Mouse (Mus musculus): ENCODE data around the gene Pank4.

The Pank4 gene

GRCm38 (mm10) chr4:154967173-154967572, 3.2 kb downstream of the Pank4 start:
- DNase-seq (ENCODE audit: low spot score) = peak; percentile 60

GRCm38 (mm10) chr4:154972546-154972945, 8.6 kb downstream of the Pank4 start:
- DNase-seq (ENCODE audit: low spot score) = no peak

- peak; percentile 51 for DNase-seq (ENCODE audit: low spot score)
Observed at GRCm38 (mm10) chr4:154974163-154974611, 10.3 kb downstream of the Pank4 start.

GRCm38 (mm10) chr4:154980110-154980509, 16.2 kb downstream of the Pank4 start:
- no peak for DNase-seq (ENCODE audit: low spot score)

GRCm38 (mm10) chr4:154981076-154981475, 17.2 kb downstream of the Pank4 start:
- DNase-seq (ENCODE audit: low spot score) = no peak

- peak; percentile 59 for DNase-seq (ENCODE audit: low spot score)
Observed at GRCm38 (mm10) chr4:154981530-154981929, 17.6 kb downstream of the Pank4 start.

GRCm38 (mm10) chr4:154982247-154983120, 18.6 kb downstream of the Pank4 start:
- no peak for DNase-seq (ENCODE audit: low spot score)

- DNase-seq (ENCODE audit: low spot score) = no peak
Observed at GRCm38 (mm10) chr4:154983767-154984166, 19.8 kb downstream of the Pank4 start.

- no peak for DNase-seq (ENCODE audit: low spot score)
Observed at GRCm38 (mm10) chr4:154985151-154985777, 21.3 kb downstream of the Pank4 start.

GRCm38 (mm10) chr4:154986096-154986495, 22.2 kb downstream of the Pank4 start:
- peak; percentile 76 for DNase-seq (ENCODE audit: low spot score)

GRCm38 (mm10) chr4:154986750-154987149, 22.8 kb downstream of the Pank4 start:
- DNase-seq (ENCODE audit: low spot score) = no peak

- no peak for DNase-seq (ENCODE audit: low spot score)
Observed at GRCm38 (mm10) chr4:154994876-154995275, 31.0 kb downstream of the Pank4 start.

- DNase-seq (ENCODE audit: low spot score) = no peak
Observed at GRCm38 (mm10) chr4:154996572-154997154, 32.7 kb downstream of the Pank4 start.

- DNase-seq (ENCODE audit: low spot score) = no peak
Observed at GRCm38 (mm10) chr4:154999379-154999778, 35.5 kb downstream of the Pank4 start.

- no peak for DNase-seq (ENCODE audit: low spot score)
Observed at GRCm38 (mm10) chr4:155005278-155005677, 41.4 kb downstream of the Pank4 start.

- DNase-seq (ENCODE audit: low spot score) = no peak
Observed at GRCm38 (mm10) chr4:155006296-155006695, 42.4 kb downstream of the Pank4 start.

GRCm38 (mm10) chr4:155007641-155008040, 43.7 kb downstream of the Pank4 start:
- DNase-seq (ENCODE audit: low spot score) = no peak

GRCm38 (mm10) chr4:155008075-155008474, 44.2 kb downstream of the Pank4 start:
- no peak for DNase-seq (ENCODE audit: low spot score)

- no peak for DNase-seq (ENCODE audit: low spot score)
Observed at GRCm38 (mm10) chr4:155009216-155009615, 45.3 kb downstream of the Pank4 start.

GRCm38 (mm10) chr4:155010870-155011269, 46.9 kb downstream of the Pank4 start:
- peak; percentile 20 for DNase-seq (ENCODE audit: low spot score)

- DNase-seq (ENCODE audit: low spot score) = no peak
Observed at GRCm38 (mm10) chr4:155011312-155012025, 47.5 kb downstream of the Pank4 start.

GRCm38 (mm10) chr4:155012115-155012514, 48.2 kb downstream of the Pank4 start:
- no peak for DNase-seq (ENCODE audit: low spot score)

Measured in urinary bladder, postnatal 14 days (tissue).